Mouse (Mus musculus) olfactory bulb, adult 2 months (tissue): ENCODE measurements around the gene Gm28635.

Experiments used
- CTCF ChIP-seq: fragments of 200-500 bp; IDR thresholded peaks from 2 replicates; pipeline ENCODE4 v1.5.1; 2012; ENCODE audit warnings: low read depth, mild to moderate bottlenecking, low read length, moderate library complexity; ENCODE audit not compliant: insufficient read depth
- POLR2A ChIP-seq: fragments of 200-500 bp; IDR thresholded peaks from 2 replicates; pipeline ENCODE4 v1.6.1; 2012; ENCODE audit warnings: mild to moderate bottlenecking, low read depth, low read length, moderate library complexity; ENCODE audit not compliant: insufficient read depth

- no peak for TF ChIP-seq CTCF
- TF ChIP-seq POLR2A: no peak
Observed at GRCm38 (mm10) chr2:84704329-84704728, 26.5 kb upstream of the Gm28635 start.
